Mouse (Mus musculus): ENCODE results near the gene Saxo1. TPM values are rescaled to one million over a fixed set of nuclear protein-coding genes. Genes with fewer than 3 reads are reported as not detected.
A peak's percentile ranks its signal among the peaks of the same experiment; 100 is the strongest.

The Saxo1 gene
- total and polyA plus RNA-seq, 3 experiments, result not detected

DNA sequence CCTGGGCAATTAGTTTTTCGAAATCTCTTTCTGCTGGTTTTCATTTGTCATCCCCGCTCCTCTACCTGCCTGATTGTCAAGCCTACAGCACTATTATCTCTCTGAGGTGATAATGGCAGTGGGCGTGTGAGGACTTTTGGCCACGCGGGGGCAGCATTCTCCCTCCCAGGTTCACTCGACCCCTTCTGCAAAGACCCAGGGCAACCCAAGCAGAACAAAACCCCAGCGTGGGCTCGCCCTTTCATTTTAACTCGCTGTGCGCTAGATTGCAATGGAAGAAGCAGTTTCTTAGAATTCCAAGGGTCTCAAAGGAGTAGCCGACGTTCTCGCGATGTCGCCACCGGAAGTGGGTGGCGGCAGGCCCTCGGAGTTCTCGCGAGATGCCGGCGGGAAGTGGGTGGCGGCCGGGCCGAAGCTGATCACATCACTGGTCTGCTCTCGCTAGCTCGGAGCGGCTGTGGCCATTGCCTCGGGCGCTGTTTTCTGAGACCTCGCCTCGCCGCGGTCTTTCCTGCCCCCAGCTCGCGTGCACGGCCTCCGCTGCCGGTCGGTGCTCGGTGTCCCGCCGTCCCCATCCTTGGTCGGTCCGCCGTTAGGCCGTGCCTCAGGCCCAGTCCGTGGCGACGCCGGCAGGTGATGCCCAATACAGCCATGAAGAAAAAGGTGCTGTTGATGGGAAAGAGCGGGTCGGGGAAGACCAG is 17.3 kb upstream of the Saxo1 start, which contains the start of gene Rraga (continued):
- TF ChIP-seq E2F4 (IDR thresholded peaks at IDR 0.05; ENCODE audit: insufficient replicate concordance, low read depth, low read length), result no peak
- TF ChIP-seq CTCF (conservative IDR thresholded peaks at IDR 0.05 in 1 of 2, IDR thresholded peaks at IDR 0.05 in 1 of 2; ENCODE audit: low read depth in 2 of 2, low read length in 2 of 2), result peak; percentile 38 to 82; a peak in 2 of 4 replicates
- TF ChIP-seq KAT2A (IDR thresholded peaks at IDR 0.05; ENCODE audit: insufficient replicate concordance, low read length), result peak; percentile 73; the same call in 1 of the 2 replicates
- TF ChIP-seq EP300 (IDR thresholded peaks at IDR 0.05; ENCODE audit: low read length), result no peak
- TF ChIP-seq MAX (IDR thresholded peaks at IDR 0.05; ENCODE audit: low read length), result peak; percentile 70
- TF ChIP-seq ZC3H11A (IDR thresholded peaks at IDR 0.05; ENCODE audit: low read depth, low read length), result no peak
- peak; percentile 75; the same call in 1 of the 2 replicates for TF ChIP-seq POLR2AphosphoS2 (IDR thresholded peaks at IDR 0.05; ENCODE audit: low read depth, low read length)
- 0 out of 2 replicates have a peak, but pooled peaks have one; percentile 44 for TF ChIP-seq MYC (IDR thresholded peaks at IDR 0.05; ENCODE audit: low read depth, low read length)
- TF ChIP-seq HCFC1 (IDR thresholded peaks at IDR 0.05; ENCODE audit: low read depth, low read length), result peak; percentile 86
- peak; percentile 52; the same call in 1 of the 2 replicates for TF ChIP-seq SIN3A (IDR thresholded peaks at IDR 0.05; ENCODE audit: low read length)

DNA sequence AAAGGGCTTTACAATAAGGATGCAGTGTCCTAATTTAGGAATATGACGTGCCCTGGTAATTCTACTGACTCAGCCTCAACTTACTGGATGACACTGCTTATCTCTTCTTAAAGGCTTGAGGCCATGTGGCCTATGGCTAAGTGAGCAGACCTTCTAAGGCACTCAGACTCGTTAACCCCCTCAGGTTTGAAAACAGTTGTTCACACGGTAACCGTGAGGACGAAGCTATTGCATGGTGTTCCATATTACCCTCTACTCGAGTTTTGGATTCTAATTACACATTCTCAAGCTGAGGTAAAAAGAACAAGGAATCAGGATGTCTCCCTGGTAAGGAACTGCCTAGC is 16.8 kb upstream of the Saxo1 start:
- peak overlapping the region; percentile 58 to 94 (median 94) for H3K4me3 ChIP-seq (replicated peaks in 1 of 3; ENCODE audit: low read depth in 2 of 3, low read length in 2 of 3, poor library complexity in 1 of 3)
- dilution Hi-C loops (cut with MboI; ENCODE audit: extremely low pct_ligation_motif_present, extremely low pct_unique_long_range_greater_than_20kb, low sequenced_read_pairs), result no loop called here
- in situ Hi-C loops (cut with MboI; ENCODE audit: low pct_ligation_motif_present, low pct_unique_long_range_greater_than_20kb, low sequenced_read_pairs), result loop anchor here (5.0 to 10.0 kb wide), 2 partner anchors 33 to 110 kb away; no protein-coding TSS in a partner anchor
- peak overlapping the region; percentile 50 for H3K9ac ChIP-seq (ENCODE audit: insufficient read depth, low read depth)
- TF ChIP-seq ZC3H11A (IDR thresholded peaks at IDR 0.05; ENCODE audit: low read depth, low read length) (no peak), MEF2A (IDR thresholded peaks at IDR 0.05; ENCODE audit: borderline replicate concordance, low read depth, low read length) (peak; percentile 29; the same call in 1 of the 2 replicates), MAFK (IDR thresholded peaks at IDR 0.05; ENCODE audit: insufficient replicate concordance, low read length) (0 out of 2 replicates have a peak, but pooled peaks have one; percentile 9)
- H3K27me3 ChIP-seq (replicated peaks), result no peaks in the 10 kb centered on the region
- peaks cover 0 to 18% of the 10 kb centered on the region in 2 experiments for H3K36me3 ChIP-seq (replicated peaks in 1 of 2; ENCODE audit: control insufficient read depth in 1 of 2, insufficient read depth in 1 of 2, low read length in 1 of 2)
- H3K4me1 ChIP-seq (ENCODE audit: control insufficient read depth in 1 of 2, insufficient read depth in 2 of 2), result peaks cover 4 to 31% of the 10 kb centered on the region in 2 experiments; a peak in 3 of 4 replicates
- H3K27ac ChIP-seq (ENCODE audit: insufficient read depth, low read depth), result peak overlapping the region; percentile 94
- peak overlapping the region; percentile 81 for H3K4me2 ChIP-seq (ENCODE audit: insufficient read depth, low read depth, poor library complexity, severe bottlenecking)
- DNase-seq (ENCODE audit: extremely low read depth), result peak; percentile 33
- H3K79me2 ChIP-seq (replicated peaks; ENCODE audit: control insufficient read depth, extremely low read depth, insufficient read depth, poor library complexity, severe bottlenecking), result peaks cover 33% of the 10 kb centered on the region
- no peaks in the 10 kb centered on the region for H3K9me3 ChIP-seq (replicated peaks; ENCODE audit: low read length)

DNA sequence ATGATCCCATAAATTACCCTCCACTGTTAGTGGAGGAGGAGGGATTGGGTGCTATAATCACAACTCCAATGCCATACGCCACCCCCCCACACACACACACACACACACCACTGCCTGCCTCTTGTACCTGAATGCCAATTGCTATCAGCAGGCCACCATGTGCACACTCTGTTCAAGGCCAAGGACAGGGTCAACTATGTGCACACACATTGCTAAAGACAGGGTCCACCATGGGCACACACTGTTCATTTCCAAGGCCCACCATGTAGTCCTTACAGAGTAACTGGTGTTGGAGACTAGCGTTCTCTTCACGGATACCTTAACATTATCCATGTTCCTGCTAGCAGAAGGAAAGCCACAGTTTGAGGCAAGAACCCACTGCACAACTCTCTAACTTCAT is 2.9 kb upstream of the Saxo1 start:
- no peak for DNase-seq (ENCODE audit: extremely low read depth)
- H3K79me2 ChIP-seq (replicated peaks; ENCODE audit: control insufficient read depth, extremely low read depth, insufficient read depth, poor library complexity, severe bottlenecking), result no peaks in the 10 kb centered on the region
- H3K9me3 ChIP-seq (replicated peaks; ENCODE audit: low read length), result no peaks in the 10 kb centered on the region
- no peak overlapping the region for H3K4me2 ChIP-seq (ENCODE audit: insufficient read depth, low read depth, poor library complexity, severe bottlenecking)
- H3K36me3 ChIP-seq (replicated peaks in 1 of 2; ENCODE audit: control insufficient read depth in 1 of 2, insufficient read depth in 1 of 2, low read length in 1 of 2), result no peaks in the 10 kb centered on the region
- H3K9ac ChIP-seq (ENCODE audit: insufficient read depth, low read depth), result no peak overlapping the region
- in situ Hi-C loops (cut with MboI; ENCODE audit: low pct_ligation_motif_present, low pct_unique_long_range_greater_than_20kb, low sequenced_read_pairs), result no loop called here
- H3K4me3 ChIP-seq (replicated peaks in 1 of 3; ENCODE audit: low read depth in 2 of 3, low read length in 2 of 3, poor library complexity in 1 of 3), result no peak overlapping the region
- no peak for TF ChIP-seq JUN (IDR thresholded peaks at IDR 0.05; ENCODE audit: insufficient read depth, low read depth, low read length)
- TF ChIP-seq MXI1 (IDR thresholded peaks at IDR 0.05; ENCODE audit: low read depth, low read length), result no peak
- TF ChIP-seq ZC3H11A (IDR thresholded peaks at IDR 0.05; ENCODE audit: low read depth, low read length), result no peak
- no peak for TF ChIP-seq SMC3 (IDR thresholded peaks at IDR 0.05; ENCODE audit: low read depth, low read length)
- TF ChIP-seq IRF4 (IDR thresholded peaks at IDR 0.05; ENCODE audit: low read depth, low read length), result no peak
- TF ChIP-seq TBP (conservative IDR thresholded peaks at IDR 0.05; ENCODE audit: low read depth, low read length), result no peak
- no peak for TF ChIP-seq CHD1 (IDR thresholded peaks at IDR 0.05; ENCODE audit: low read depth, low read length)
- no peak for TF ChIP-seq UBTF (IDR thresholded peaks at IDR 0.05; ENCODE audit: low read depth, low read length)
- no peak for TF ChIP-seq CTCF (conservative IDR thresholded peaks at IDR 0.05 in 1 of 2, IDR thresholded peaks at IDR 0.05 in 1 of 2; ENCODE audit: low read depth in 2 of 2, low read length in 2 of 2)
- no peak for TF ChIP-seq GABPA (IDR thresholded peaks at IDR 0.05; ENCODE audit: insufficient replicate concordance, low read depth, low read length)
- TF ChIP-seq PAX5 (IDR thresholded peaks at IDR 0.05; ENCODE audit: low read length), result no peak
- dilution Hi-C loops (cut with MboI; ENCODE audit: extremely low pct_ligation_motif_present, extremely low pct_unique_long_range_greater_than_20kb, low sequenced_read_pairs), result no loop called here
- no peak overlapping the region for H3K27ac ChIP-seq (ENCODE audit: insufficient read depth, low read depth)
- H3K27me3 ChIP-seq (replicated peaks), result no peaks in the 10 kb centered on the region
- no peaks in the 10 kb centered on the region for H3K4me1 ChIP-seq (ENCODE audit: control insufficient read depth in 1 of 2, insufficient read depth in 2 of 2)

Measured in CH12.LX (cell line).